Mouse (Mus musculus): Measurements from ENCODE around the gene Leng8.
"Not testable (repeated sequence)": the region's sequence is repeated elsewhere in the genome, so short reads cannot be mapped to it uniquely, and the experiment has no call there.

Leng8 gene

DNA sequence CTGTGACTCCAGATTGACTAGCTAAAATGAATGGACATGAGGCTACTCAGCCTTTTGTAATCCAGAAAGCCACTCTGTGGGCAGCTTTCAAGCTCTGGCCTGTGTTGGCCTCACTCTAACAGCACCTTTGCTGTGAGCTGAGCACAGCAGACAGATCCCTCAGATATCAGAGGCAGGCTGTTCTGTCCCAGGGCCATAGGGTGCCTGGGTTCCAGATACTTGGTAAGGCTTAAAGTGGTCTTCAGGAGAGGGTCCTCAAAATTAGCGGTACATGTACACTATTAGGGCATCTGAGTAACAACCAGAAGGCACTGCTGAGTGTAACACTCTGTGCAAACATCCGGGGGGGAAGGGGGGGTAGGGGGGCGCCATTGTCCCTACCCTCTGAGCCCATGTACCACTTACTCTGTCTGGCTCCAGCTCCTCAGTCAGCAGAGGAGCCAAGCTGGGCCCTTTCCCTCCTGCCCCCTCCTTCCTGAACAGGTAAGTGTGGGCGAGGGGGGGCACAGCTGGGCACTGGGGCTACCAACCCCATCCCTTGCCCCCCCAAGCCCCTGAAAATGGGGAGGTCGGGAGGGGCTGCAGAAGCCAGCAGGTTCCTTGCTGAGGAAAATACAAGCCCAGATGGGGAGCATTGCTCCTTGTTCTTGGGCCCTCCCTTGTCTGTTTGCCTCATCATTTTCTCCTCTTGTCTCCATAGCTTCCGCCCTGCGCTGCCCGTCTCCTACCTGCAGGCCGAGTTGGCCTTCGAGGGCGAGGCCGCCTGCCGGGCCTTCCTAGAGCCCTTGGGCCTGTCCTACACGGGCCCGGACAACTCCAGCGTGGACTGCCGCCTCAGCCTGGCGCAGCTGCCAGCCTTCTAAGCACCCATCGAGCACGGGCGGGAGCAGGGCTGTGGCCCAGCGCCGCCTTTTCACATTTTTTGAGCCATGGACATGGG is 9.7 kb downstream of the Leng8 start:
- CTCF ChIA-PET = interaction anchor here (0.7 kb wide), 1 partner anchor 27 kb away, joined by 3 read pairs; no protein-coding TSS in a partner anchor

DNA sequence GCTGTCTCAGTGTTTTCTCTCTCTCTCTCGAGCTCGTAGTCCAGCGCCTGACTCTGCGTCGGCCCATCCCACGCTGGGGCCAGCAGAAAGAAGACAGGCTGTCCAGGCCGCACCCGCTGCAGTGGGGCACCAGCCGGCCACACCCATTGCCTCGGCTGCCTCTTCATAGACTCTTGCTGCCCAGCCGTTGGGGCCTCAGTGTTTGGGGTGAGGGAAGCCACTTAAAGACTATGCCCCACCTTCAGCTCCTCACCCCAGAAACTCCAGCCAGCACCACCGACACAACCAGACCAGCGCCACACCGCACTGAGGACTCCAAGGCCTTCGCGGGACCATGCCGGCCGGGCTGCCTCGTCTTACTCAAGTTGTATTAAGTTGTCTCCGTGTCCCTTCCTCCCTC is 10.5 kb downstream of the Leng8 start:
- CTCF ChIA-PET = interaction anchor here (0.7 kb wide), 1 partner anchor 28 kb away, joined by 3 read pairs; no protein-coding TSS in a partner anchor

DNA sequence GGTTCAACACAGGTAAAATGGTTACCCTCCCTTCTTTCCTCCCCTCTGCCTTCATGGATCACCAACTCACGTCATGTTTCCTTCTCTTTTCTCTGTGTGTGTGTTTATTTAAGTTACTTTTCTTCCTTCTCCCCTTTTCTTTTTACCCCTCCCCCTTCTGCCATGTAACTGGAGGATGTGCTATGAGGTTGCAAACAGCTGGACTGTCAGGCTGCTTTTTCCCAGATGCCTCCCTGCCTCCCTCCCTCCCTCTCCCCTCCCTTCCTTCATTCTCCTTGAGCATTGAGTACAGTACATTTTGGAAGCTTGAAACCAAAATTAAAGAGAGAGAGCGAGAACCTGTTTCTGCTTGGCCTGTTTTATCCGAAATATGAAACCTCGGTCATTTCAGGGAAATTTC is 11.0 kb downstream of the Leng8 start:
- CTCF ChIA-PET = no interaction called here

DNA sequence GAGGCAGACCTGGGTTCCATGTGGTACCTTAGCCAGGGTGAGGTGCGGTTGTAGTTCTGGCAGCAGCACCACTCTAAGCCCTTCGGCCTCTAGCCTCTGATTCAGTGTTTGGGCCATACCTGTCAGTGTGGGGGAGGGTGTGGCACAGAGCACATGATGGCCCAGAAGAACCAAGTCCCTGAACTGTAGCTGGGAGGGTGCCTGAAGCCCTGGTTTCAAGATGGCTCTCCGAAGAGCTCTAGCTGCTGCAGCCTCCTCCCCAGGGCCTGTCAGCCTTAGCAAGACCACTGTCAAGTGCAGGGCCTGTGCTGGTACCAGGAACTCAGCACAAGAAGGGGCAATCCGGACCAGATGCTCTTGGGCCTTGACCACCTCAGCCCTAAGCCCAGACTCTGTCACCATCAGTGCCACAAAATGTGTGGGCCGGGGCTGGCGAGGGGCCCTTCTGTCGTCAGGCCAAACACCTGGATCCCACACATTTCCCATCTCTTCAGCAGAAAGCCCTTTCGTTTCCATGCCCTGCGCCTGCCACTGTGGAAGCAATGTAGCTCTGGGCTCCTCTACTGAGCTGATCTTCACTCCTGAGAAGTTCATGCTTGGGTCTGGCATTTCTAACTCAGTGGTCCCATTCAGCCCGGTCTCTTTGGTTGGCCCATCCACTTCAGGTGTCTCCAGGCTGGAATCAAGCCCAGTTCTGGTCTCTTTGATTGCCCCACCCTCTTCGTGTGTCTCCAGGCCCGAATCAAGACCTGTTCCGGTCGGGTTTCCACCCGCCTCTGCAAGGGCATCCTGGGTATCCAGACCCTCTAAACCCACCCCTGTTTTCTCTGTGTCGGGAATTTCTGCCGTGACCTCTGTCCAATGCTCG is 11.7 kb downstream of the Leng8 start:
- CTCF ChIA-PET = no interaction called here

DNA sequence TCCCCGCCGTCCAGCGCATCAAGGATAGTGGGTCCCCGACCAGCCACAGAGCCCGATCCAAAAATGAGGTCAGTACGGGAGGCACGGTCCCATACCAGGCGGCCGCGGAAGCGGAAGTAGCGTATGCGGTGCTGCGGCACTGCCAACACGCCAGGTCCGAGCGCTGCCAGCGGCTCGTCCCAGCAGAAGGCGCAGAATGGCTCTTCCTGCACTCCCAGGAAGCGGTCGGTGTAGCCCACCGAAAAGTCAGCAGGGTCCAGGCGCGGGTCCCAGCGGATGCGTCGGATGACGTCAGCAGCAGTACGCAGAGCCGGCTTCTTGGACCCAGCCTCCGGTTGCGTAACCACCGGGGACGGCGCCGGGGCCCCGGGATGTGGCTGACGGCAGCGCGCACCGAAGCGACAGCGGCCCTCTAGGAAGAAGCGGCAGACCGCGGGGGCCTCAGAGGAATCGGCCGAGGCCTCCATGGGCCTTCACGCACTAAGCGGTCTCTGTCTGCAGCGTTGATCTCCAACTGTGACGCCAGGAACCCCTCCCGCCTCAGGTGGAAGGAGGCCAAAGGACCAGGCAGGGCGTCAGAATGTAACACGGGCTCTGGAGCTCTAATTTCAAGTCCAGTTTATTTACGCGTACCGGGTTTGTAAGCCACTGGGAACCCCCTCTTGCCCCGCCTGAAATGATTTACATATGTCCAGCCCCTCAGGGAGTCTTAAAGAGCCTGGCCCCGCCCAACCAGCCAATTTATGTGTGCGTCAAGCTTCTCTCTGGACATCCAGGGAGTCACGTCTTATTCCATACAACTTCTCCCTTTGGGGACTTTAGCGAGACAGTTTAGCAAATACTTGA is 12.6 kb downstream of the Leng8 start:
- CTCF ChIA-PET = interaction anchor here (1.2 kb wide), 1 partner anchor 11 kb away, joined by 4 read pairs; no protein-coding TSS in a partner anchor

DNA sequence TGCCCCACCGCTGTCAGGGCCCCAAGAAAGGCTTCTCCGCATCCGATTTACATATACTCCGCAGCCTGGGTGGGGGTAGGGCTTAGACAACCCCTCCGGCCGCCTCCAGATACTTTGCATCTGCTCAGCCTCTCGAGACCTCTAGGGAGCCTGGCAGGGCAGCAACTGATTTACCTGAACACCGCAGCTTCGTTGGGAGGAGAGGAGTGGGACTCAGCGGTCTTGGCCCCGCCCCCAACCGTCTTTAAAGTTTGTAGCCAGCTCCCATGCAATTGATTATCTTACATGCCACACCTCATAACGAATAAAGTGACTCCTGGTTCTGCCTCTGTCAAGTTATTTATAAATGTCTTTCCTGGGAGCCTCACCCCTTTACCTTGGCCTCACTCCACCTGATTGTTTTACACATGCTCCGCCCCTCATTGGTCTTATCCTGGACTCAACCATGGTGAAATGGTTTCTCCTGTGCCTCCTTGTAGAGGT is 13.3 kb downstream of the Leng8 start, which contains the start of gene Leng9:
TSS of gene Leng9 (minus strand) at position 316 of the 483 bp plus-strand sequence.
- CTCF ChIA-PET = interaction anchor here (1.2 kb wide), 1 partner anchor 12 kb away, joined by 4 read pairs; no protein-coding TSS in a partner anchor

DNA sequence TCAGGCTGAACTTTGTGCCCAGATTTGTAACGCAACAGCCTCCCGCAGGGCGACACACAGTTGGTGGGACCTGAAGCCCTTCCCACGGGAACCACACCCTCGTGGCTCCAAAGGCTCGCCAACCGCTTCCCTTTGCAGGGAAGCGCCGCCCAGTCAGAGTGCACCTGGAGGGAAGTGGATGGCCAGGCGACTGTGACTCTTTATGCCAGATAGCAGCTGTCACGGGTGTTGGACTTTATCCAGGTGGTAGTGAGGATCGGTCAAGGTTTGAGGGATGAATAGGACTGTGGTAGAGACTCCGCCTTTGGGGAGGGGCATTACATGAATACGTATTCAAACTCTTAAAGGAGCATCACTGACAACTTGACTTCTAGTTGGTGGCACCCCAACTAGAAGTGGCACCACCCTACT is 14.0 kb downstream of the Leng8 start:
- CTCF ChIA-PET = no interaction called here

DNA sequence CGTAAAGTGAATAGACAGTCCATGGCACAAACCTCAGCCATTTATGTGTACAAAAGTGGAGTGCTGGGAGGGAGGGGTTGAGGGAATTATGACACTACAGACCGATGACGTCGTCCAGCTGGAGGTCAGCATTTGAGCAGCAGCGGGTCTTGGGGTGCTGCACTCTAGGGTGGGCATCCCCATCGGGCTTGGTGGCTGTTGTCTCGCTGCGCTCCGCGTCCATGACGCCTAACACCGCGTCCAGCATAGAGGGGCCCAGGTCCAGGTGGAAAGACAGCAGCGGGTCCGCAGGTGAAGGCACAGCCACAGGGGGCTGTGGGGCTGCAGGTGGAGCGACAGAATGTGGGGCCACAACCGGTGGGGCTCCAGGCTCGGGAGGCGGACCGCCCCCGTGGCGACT is 14.4 kb downstream of the Leng8 start:
- CTCF ChIA-PET = no interaction called here

DNA sequence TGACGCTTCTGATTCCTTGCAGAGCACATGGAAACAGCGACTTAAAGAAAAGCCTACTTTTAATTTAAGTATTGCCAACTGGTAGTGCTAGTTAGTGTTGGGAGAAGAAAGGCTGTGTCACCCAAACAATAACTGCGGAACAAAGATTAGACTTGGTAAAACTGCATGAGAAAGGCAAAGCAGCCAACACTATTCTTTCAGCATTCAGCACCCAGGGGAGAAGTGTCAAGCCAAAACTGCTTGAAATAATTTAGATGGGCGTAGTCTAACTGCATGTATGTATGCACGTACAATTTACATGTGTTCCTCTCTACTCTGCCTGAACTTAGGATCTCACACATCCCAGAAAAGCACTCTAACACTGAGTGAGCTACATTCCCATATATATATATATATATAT is 17.5 kb downstream of the Leng8 start:
- CTCF ChIA-PET = interaction anchor here (0.6 kb wide), 1 partner anchor 760 kb away, joined by 7 read pairs; the partner anchor contains the start of gene Zfp628

DNA sequence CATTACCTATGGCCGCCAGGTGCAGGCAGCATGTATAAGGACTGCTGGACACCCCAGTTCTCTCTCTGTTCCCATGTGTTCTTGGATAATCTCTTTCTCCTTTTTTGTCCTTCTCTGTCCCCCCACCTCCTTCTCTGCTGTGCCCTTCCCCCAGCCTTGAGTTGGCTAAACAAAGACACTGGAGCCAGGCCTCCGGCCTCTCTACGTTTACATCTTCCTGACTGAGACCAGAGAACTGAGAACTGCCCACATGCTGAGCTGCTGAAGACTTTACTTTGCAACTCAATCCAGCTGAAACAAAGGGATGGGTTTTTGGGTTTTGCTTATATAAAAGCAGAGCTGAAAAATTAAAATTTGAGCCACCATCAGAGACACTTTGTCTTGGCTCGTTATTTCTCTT is 18.1 kb downstream of the Leng8 start:
- CTCF ChIA-PET = no interaction called here

DNA sequence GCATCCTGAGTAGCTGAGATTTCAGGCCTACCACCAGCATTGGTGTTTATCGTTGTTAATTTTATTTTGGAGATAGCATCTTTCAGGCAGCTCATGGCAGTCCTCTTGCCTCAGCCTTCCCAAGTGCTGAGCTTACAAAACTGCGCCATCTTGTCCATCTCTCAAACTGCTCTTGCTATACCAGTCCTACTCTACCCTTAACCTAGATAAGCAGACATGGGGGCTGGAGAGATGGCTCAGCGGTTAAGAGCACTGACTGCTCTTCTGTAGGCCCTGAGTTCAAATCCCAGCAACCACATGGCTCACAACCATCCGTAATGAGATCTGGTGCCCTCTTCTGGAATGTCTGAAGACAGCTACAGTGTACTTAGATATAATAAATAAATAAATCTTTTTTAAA is 24.8 kb downstream of the Leng8 start:
- CTCF ChIA-PET = not testable (repeated sequence)

DNA sequence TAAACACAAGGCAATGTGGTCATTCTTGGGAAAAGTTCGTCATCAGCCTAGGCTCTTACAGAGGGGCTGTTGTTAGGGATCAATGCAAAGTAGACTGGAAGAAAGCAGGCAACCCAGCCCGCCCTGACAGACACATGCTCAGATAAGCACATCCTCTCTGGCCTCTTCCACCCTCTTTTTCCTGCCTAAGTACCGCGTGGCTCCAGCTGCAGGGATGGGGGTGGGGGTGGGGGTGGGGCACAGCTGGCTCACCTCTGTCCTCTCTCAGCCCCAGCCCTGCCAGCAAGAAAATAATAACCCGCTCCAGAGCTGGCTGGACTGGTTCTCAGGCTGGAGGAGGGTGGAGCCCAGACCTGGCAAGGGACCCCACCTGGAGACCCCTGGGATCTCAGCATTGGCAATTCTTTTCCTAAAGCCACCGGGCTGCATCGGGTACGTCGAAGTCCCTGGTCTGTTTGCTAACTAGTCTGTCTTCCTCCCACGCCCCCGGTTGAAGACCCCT is 26.8 kb downstream of the Leng8 start:
- CTCF ChIA-PET = no interaction called here

DNA sequence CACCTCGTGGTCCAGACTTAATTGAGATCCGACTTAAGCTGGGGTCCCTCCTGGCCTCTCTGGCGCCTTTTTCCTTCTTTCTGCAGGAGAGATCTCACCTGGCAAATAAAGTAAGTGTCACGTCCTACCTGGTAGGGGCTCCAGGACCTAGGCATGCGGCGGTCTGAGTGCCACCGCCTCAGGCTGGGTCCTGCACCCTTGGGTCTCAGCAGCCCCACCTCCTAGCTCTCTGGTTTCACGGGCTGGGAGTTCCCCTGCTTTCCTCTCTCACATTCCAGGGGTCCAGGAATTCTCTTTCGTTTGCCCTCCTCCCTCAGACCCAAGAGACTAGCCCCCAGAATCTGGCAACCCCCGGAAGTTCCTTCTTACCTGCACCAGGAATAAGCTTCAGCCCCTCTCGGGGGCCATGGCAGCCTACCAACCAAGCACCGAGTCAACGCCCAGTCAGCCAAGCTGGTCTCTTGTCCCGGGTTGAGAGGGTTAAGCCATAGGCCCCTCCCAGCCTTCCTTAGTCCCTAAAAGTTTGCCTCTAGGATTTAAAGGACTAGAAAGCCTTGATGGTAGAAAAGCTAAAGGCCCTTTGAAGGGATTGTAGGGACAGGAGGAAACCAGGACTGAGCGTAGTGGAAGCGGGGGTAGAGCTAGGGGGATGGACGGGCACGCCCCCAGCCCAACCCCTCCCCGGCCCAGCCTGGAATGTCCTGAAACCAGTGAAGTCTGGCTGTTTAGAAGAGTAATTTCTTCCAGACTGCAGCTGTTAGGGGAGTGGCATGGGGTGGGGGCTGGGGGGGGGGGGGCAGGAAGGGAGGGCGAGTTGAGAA is 27.5 kb downstream of the Leng8 start, which contains the start of gene Cdc42ep5:
TSS of gene Cdc42ep5 (minus strand) at position 771 of the 821 bp plus-strand sequence.
- CTCF ChIA-PET = no interaction called here

DNA sequence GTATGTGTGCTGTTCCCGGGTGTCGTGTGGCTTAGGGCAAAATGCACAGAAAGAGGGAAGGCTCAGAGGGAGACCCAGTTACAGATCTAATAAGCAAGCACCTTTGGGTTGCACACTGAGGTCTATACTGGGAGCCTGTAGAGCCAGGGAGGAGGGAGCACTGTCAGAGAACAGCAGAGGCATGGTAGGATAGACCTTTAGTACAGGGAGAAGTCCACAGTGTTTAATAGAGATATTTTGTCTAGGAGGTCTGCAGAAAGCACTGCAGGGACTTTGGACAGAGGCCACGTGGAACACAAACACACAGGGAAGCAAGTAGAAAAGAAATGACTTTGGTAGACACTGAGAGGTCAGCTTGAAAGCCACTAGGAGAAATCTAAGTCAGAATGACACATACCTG is 28.4 kb downstream of the Leng8 start:
- CTCF ChIA-PET = no interaction called here

DNA sequence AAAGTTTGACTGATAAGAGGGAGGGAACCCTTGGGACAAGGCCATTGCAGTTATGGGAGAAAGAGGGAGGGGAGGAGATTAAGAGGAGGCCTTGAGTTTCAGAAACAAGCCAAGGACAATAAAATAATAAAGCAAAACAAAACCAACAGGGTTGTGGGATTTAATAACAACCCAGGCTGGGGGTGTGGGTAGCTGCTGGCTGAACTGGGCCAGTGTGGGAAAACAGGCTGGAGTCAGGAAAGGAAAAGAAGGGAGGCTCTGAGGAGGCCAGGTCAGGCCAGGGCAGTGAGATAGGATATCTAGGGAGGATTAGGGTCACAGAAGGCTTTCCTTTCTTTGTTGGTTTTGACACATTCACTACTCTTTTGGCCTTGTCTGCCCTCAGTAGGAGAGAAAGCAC is 30.3 kb downstream of the Leng8 start:
- CTCF ChIA-PET = interaction anchor here (0.9 kb wide), 1 partner anchor 31 kb away, joined by 6 read pairs; no protein-coding TSS in a partner anchor

DNA sequence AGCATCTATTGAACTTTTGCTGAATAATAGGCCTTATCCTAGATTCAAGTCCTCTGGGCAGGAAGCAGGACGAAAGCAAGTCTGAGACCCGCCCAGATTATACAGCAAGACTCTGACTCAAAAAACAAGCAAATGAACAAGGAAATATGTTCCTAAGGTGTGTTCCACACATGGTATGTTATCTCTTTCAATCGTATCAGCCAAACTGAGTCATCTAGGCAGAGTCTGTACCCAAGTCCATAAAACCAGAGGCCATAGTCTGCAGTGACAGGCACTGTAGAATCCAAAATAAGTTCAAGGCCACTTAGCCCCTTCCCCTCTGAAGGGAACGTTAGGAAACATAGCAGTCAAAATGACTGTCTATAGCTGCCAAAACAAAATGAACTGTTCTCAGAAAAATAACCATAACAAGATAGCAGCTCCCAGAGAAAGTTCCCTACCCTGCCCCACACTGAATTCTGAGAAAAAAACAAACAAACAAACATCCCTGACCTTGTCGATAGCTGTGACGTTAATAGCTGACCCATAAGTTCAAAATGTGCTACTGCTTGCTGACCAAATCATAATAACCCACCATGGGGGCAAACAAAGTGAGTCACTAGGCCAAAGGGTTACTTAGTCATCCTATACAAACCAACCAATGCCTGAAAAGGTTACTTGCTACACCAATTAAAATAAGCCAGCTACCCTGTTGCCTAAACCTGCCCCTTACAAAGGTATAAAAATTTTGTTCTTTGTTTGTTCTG is 33.5 kb downstream of the Leng8 start:
- CTCF ChIA-PET = no interaction called here

DNA sequence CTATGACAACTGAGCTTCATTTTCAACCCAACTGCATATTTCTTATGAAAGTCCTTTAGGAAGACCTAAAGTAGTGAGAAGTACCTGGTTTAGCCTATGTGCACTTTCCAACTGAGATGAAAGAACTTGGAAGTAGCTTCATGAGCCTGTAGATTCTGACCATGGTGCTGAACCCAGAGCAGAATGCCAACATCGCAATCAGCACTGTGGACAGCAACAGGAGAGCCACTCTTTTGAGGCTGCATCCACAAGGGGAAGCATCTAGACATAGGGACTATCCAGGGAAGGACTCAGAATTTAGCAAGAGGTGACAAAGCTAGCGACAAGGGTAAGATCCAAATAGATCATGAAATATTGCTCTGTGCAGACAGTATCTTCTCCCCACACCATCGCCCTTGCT is 41.6 kb downstream of the Leng8 start:
- CTCF ChIA-PET = no interaction called here
